Mouse (Mus musculus): ENCODE data around the gene 4933416C03Rik.

Gene 4933416C03Rik

DNA sequence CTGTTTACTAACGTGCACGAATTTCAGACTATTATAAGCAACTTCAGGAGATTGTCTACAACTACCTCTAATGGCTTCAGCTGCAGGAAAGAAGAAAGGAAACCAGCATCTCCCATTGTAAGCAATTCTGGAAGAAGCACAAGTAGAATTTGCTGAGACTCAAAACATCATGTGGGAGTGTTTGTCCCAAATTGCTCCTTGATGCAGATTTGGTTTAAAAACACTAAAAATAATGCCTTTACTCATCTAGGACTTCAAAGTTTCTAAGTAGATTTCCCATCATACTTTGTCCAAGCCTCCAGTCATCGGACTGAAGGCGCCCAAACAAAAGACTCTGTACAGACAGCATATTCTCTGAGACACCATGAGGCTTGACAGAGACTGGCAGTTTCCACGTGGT is 37.8 kb downstream of the 4933416C03Rik start:
- no peak for DNase-seq

Measured in lung, postnatal 14 days (tissue).